Mouse (Mus musculus) myocyte (in vitro differentiated cells): ENCODE results near the gene Arhgap21. TPM values are rescaled to one million over a fixed set of nuclear protein-coding genes. Genes with fewer than 3 reads are reported as not detected.

Experiments used
- H3K27me3 ChIP-seq: one replicate; pipeline ENCODE4 v1.6.1; 2011; ENCODE audit not compliant: control insufficient read depth, insufficient read depth, insufficient read length
- H3K36me3 ChIP-seq: one replicate; pipeline ENCODE4 v1.6.1; 2011; ENCODE audit not compliant: control insufficient read depth, insufficient read depth
- H3K4me2 ChIP-seq: one replicate; pipeline ENCODE4 v1.6.1; 2011; ENCODE audit warnings: low read depth, control low read depth
- H3K4me3 ChIP-seq: one replicate; pipeline ENCODE4 v1.5.1; 2011; ENCODE audit warnings: mild to moderate bottlenecking, control low read depth, moderate library complexity
- H3K79me2 ChIP-seq: one replicate; pipeline ENCODE4 v1.6.1; 2011; ENCODE audit not compliant: control insufficient read depth, insufficient read depth
- H3ac ChIP-seq: one replicate; pipeline ENCODE4 v1.6.1; 2011; ENCODE audit not compliant: control insufficient read depth, insufficient read length
- CEBPB ChIP-seq: IDR thresholded peaks from 2 replicates; pipeline ENCODE4 v1.6.1; 2011; ENCODE audit warnings: mild to moderate bottlenecking, moderate library complexity; ENCODE audit not compliant: poor library complexity, insufficient read depth, severe bottlenecking
- E2F4 ChIP-seq: IDR thresholded peaks from one replicate; pipeline ENCODE4 v1.6.1; 2011; ENCODE audit warnings: mild to moderate bottlenecking, control low read depth, moderate library complexity; ENCODE audit not compliant: insufficient read depth
- MAX ChIP-seq: IDR thresholded peaks from one replicate; pipeline ENCODE4 v1.6.1; 2011; ENCODE audit warnings: low read depth, mild to moderate bottlenecking, control low read depth
- MYOD1 ChIP-seq, 3 experiments: IDR thresholded peaks; one replicate each; pipeline ENCODE4 v1.6.1; 2011; ENCODE audit warnings: control low read depth in 2 of 3, low read depth in 2 of 3, mild to moderate bottlenecking in 2 of 3, moderate library complexity in 1 of 3; ENCODE audit not compliant: insufficient read length in 2 of 3, control insufficient read depth in 1 of 3
- MYOG ChIP-seq, 3 experiments: IDR thresholded peaks; one replicate each; pipeline ENCODE4 v1.6.1; 2011; ENCODE audit warnings: control low read depth in 2 of 3, low read depth in 2 of 3, mild to moderate bottlenecking in 2 of 3; ENCODE audit not compliant: insufficient read length in 2 of 3, control insufficient read depth in 1 of 3, insufficient read depth in 1 of 3
- POLR2A ChIP-seq: IDR thresholded peaks from one replicate; pipeline ENCODE4 v1.6.1; 2011; ENCODE audit warnings: low read depth, mild to moderate bottlenecking, control low read depth, moderate library complexity; ENCODE audit not compliant: insufficient read length
- POLR2AphosphoS2 ChIP-seq: IDR thresholded peaks from one replicate; pipeline ENCODE4 v1.6.1; 2011; ENCODE audit warnings: low read depth, control low read depth; ENCODE audit not compliant: insufficient read length
- REST ChIP-seq: IDR thresholded peaks from one replicate; pipeline ENCODE4 v1.6.1; 2011; ENCODE audit warnings: mild to moderate bottlenecking, control low read depth, moderate library complexity; ENCODE audit not compliant: insufficient read depth, insufficient read length
- SRF ChIP-seq: IDR thresholded peaks from one replicate; pipeline ENCODE4 v1.6.1; 2011; ENCODE audit warnings: low read depth; ENCODE audit not compliant: control insufficient read depth, insufficient read length
- TCF12 ChIP-seq: IDR thresholded peaks from one replicate; pipeline ENCODE4 v1.6.1; 2011; ENCODE audit warnings: mild to moderate bottlenecking, control low read depth; ENCODE audit not compliant: poor library complexity, insufficient read depth, severe bottlenecking
- TCF3 ChIP-seq: IDR thresholded peaks from one replicate; pipeline ENCODE4 v1.6.1; 2011; ENCODE audit warnings: low read depth, control low read depth; ENCODE audit not compliant: insufficient read length
- USF1 ChIP-seq: IDR thresholded peaks from one replicate; pipeline ENCODE4 v1.6.1; 2011; ENCODE audit warnings: low read depth, mild to moderate bottlenecking, control low read depth, moderate library complexity
- polyA plus RNA-seq: library from polyadenylated mRNA; unstranded; fragments of >200 nt; fragmentation: generic; extraction: Trizol; gene quantifications from one replicate; pipeline ENCODE4 v1.2.1, GENCODE M21; 2012; ENCODE audit warnings: missing spikeins

Gene Arhgap21
- polyA plus RNA-seq, 1 experiment: 18.0 TPM

DNA sequence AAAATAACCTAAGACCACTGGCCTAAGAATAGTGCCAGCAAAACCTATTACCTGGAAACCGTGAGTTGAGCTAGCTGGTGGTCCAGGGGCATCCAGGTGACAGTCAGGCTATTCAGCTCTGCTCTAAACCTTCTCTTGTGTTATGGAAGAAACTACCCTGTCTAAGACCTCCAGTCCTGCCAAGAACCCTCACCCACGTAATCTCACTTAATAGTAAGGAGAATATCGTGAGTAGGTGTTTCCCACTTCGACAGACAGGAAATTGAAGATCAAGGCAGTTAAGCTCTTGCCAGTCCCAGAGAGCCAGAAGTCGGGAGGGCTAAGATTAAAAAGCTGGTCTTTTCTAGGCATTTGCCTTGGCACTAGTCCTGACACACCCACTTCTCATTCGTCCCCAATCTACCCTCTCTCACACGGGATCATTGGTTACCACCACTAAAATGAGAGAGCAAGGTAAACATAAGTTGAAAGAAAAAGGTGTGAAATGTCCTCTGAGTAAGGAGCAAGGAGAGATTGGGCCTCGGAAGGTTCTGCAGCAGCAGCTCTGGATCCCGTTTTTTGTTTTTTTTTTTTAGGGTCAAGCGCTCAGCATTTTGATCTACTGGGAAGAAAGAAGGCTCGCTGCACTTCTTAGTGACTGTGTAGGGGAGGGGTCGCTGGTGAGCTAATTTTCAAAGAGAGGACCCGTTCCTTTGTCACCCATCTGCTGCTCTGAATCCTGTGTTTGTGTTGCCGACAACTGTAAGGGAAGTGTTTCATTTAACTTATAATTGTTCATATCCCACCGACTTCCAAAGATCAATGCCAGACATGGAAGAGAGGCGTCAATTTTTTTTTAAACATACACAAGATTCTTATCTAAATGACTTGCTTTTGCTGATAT, 40.8 kb upstream of the Arhgap21 start:
- Histone ChIP-seq H3K36me3 (no peaks in the 10 kb centered on the region), H3ac (no peak overlapping the region), H3K4me2 (no peak overlapping the region), H3K27me3 (peaks cover 4% of the 10 kb centered on the region), H3K79me2 (no peaks in the 10 kb centered on the region), H3K4me3 (no peak overlapping the region)
- no peak for TF ChIP-seq REST
- no peak for TF ChIP-seq MAX
- TF ChIP-seq MYOD1 (IDR thresholded peaks at IDR 0.05; ENCODE audit: control insufficient read depth in 1 of 3, insufficient read length in 2 of 3, low read depth in 2 of 3): no peak
- no peak for TF ChIP-seq TCF12
- no peak for TF ChIP-seq E2F4
- TF ChIP-seq USF1: no peak
- no peak for TF ChIP-seq POLR2AphosphoS2

DNA sequence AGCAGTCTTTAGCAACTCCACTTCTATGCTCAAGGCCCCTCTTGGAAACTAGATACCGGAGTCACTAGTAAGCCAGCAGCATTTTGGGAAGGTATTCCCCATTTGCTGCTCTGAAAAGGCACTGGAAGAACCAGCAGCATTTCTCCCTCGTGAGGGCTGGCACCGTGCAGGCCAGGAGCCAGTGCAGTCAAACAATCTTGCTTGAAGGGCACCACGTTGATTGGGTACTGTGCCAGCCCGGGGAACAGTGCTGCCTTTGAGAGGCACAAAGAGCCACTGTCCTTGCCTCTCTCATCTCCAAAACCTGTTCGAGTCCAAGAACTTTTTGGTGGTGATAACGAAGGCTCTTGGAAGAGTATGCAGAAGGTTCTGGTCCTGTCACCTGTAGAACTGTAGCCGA, 33.9 kb upstream of the Arhgap21 start:
- H3K4me3 ChIP-seq: no peak overlapping the region
- TF ChIP-seq MAX (no peak), POLR2A (no peak), TCF12 (no peak), USF1 (no peak), POLR2AphosphoS2 (no peak), E2F4 (no peak), MYOD1 (IDR thresholded peaks at IDR 0.05; ENCODE audit: control insufficient read depth in 1 of 3, insufficient read length in 2 of 3, low read depth in 2 of 3) (no peak), SRF (no peak), MYOG (IDR thresholded peaks at IDR 0.05; ENCODE audit: control insufficient read depth in 1 of 3, insufficient read depth in 1 of 3, insufficient read length in 2 of 3, low read depth in 2 of 3) (no peak), TCF3 (no peak), CEBPB (no peak), REST (no peak)
- no peaks in the 10 kb centered on the region for H3K27me3 ChIP-seq
- no peak overlapping the region for H3K4me2 ChIP-seq
- no peaks in the 10 kb centered on the region for H3K79me2 ChIP-seq
- H3ac ChIP-seq: no peak overlapping the region
- H3K36me3 ChIP-seq: no peaks in the 10 kb centered on the region

DNA sequence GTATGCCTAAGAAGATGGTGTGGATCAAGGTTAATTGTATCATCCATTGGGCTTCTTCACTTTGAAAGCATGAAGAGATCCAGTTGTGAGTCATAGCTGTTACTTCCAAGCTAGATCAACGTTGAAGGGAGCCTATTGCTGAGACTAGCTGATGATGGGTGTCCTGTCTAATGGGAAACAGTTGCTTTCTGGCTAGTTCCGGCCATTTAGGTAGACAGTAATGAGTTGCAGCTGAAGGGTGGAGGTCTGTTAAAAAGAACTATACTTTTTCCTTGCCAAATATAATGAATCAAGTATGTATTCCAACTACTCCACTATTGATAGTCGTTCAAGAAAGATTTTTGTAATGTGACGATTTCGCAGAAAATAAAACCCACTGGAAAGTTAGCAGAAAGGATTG, 32.5 kb upstream of the Arhgap21 start:
- Histone ChIP-seq H3K4me3 (no peak overlapping the region), H3K36me3 (no peaks in the 10 kb centered on the region), H3K79me2 (no peaks in the 10 kb centered on the region), H3ac (no peak overlapping the region), H3K4me2 (no peak overlapping the region), H3K27me3 (no peaks in the 10 kb centered on the region)
- TF ChIP-seq USF1 (no peak), MYOG (IDR thresholded peaks at IDR 0.05; ENCODE audit: control insufficient read depth in 1 of 3, insufficient read depth in 1 of 3, insufficient read length in 2 of 3, low read depth in 2 of 3) (no peak), TCF3 (no peak), E2F4 (no peak), POLR2A (no peak)

DNA sequence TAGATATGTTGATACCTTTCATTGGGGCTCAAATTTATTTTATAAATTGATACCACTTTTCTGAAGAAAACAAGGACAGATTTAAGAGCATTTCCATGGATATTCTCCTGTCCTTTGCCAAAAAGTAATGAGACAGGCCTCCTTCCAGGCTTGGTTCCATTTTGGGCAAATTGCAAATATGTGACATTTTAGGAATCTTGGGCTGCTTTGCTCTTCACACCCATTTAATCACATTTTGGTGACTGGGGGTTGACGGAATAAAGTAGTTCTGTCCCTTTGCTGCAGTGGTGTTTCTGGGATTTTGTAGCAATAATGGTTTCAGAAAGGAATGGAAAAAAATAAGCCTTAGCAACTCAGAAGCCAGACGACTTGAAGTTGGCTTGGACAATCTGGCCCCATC, 26.9 kb upstream of the Arhgap21 start:
- H3K79me2 ChIP-seq: no peaks in the 10 kb centered on the region
- no peak overlapping the region for H3K4me2 ChIP-seq
- no peak overlapping the region for H3ac ChIP-seq
- no peak overlapping the region for H3K4me3 ChIP-seq
- H3K27me3 ChIP-seq: no peaks in the 10 kb centered on the region
- no peaks in the 10 kb centered on the region for H3K36me3 ChIP-seq
- TF ChIP-seq CEBPB (no peak), USF1 (no peak), MYOG (IDR thresholded peaks at IDR 0.05; ENCODE audit: control insufficient read depth in 1 of 3, insufficient read depth in 1 of 3, insufficient read length in 2 of 3, low read depth in 2 of 3) (no peak), POLR2AphosphoS2 (no peak), E2F4 (no peak), REST (no peak), TCF12 (no peak), TCF3 (no peak), MYOD1 (IDR thresholded peaks at IDR 0.05; ENCODE audit: control insufficient read depth in 1 of 3, insufficient read length in 2 of 3, low read depth in 2 of 3) (no peak), POLR2A (no peak), SRF (no peak), MAX (no peak)

DNA sequence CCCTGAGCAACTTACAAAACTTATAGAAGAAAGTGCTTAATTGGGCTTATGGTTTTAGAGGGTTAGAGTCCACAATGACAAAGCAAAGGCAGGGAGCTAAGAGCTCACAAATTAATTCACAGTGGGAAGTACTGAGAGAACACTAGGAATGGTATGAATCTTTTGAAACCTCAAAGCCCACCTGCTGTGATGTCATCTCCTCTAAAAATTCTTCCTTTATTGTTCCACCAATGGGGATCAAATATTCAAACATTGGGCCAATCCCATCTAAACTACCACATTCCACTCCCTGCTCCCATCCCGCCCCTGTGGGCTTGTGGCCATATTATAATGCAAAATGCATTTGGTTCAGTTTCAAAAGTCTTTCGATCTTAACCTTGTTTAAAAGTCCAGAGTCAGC, 22.8 kb upstream of the Arhgap21 start:
- Histone ChIP-seq H3K36me3 (no peaks in the 10 kb centered on the region), H3ac (no peak overlapping the region), H3K4me3 (no peak overlapping the region), H3K27me3 (no peaks in the 10 kb centered on the region), H3K4me2 (no peak overlapping the region), H3K79me2 (no peaks in the 10 kb centered on the region)
- TF ChIP-seq REST: no peak
- TF ChIP-seq TCF12: no peak
- no peak for TF ChIP-seq E2F4
- TF ChIP-seq POLR2AphosphoS2: no peak
